Mouse (Mus musculus): ENCODE measurements at regions not wholly inside any gene's neighbourhood (a gene's known extent, or its start where the extent isn't known, plus 50 kb on each side); places are given as distances from the start of the nearest gene placed in this dataset.
"Not testable (repeated sequence)": the region's sequence is repeated elsewhere in the genome, so short reads cannot be mapped to it uniquely, and the experiment has no call there.

DNA sequence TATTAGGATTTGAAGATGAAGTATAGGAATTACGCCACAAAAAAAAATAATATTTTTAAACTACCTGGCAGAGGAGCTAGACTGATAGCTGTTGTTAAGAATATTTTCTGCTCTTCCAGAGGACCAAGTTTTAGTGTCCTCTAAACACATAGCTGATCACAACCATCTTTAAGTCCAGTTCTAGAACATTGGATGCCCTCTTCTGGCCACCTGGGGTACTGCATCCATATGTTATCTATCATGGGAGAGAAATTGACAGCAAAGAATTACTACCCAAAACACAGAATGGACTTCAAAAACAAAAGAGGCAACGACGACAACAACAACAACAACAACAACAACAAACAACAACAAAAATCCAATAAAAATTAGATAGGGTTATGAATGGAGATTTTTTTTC, 71.0 kb upstream of the Prl4a1 start:
- DNase-seq = peak; percentile 17

DNA sequence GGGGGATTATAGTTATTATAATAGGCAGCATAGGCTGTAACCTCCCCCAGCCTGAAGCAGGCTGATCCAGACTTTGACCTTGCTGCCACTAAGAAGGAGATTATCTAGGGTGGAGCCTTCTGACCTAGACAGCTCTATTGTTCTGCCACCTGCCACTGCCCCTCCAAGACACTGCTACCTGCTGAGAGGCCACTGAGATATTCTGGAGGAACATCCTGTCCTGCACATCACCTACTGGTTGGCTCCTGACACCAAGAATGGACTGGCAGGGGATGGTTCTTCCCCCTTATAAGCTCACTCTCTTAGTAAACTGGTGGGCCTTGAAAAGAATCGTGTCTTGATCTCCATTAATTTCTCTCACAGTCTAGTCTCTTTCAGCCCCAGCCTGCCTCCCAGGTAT, 55.6 kb upstream of the Prl4a1 start:
- not testable (repeated sequence) for DNase-seq

DNA sequence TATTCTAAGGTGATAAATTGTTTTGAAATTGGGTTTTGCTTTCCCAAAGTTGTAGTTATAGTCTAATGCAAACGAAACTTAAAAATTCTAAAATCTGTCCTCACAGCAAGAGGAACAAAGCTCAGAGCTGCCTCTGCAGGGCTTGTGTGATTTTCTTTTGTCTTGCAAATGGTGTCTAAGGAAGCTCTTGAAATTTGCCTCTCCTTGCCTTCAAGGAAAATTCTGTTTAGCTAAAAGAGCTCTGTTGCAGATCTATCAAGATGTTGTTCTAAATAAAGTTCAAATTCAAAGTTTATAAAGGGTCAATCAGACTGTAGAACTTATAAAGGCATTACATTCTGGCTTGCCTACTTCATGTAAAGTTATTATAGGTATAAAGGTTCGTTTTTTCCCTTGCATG, 53.6 kb upstream of the Prl4a1 start:
- not testable (repeated sequence) for DNase-seq

DNA sequence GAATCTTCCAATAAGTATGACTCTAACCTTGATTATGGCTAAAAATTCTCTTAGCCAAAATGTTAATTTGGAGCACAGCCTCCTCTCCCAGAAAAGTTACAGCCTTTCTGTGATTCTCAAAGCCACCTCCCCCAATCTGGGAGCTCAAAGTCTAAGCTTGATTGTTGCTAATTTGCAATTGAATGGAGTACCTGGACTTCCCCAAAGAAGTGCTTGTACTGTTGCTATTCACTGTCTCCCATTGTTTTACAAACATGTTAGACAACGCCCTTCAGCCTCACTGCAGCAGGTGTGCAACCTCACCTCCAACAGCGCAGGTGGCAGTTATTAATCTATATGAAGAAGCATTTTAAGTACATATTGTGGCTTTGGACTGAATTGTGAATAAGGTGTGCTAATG, 50.0 kb upstream of the Prl4a1 start:
- not testable (repeated sequence) for DNase-seq
